In genomic region chr9:114499783-114500515, GRCm38 (mm10) we compare ENCODE assay signal across 9 mouse cellular contexts. TPM values are rescaled to one million over a fixed set of nuclear protein-coding genes. Genes with fewer than 3 reads are reported as not detected.
A peak's percentile ranks its signal among the peaks of the same experiment; 100 is the strongest.
DNase-seq lines count a peak whose midpoint lies in the region; ATAC-seq lines count a peak whose summit lies in the region.
"Had no signal": no experiment of that assay in that cellular context is flagged by ENCODE, and none has a peak within 500 bp of the region (broad histone marks: within the 10 kb centered on the region; RNA-seq: fewer than 3 reads in every experiment).

No protein-coding gene starts in this region.

- H3K4me2 ChIP-seq in forebrain, embryonic 15.5 days (replicated peaks) = no peak overlapping the region
- H3K4me2 ChIP-seq in lung, embryonic 16.5 days (ENCODE audit: low read depth, low read length) = no peak overlapping the region

- 18% methylated on average over 15 of the region's 15 CpGs for WGBS in forebrain, embryonic 10.5 days
- WGBS in forebrain, embryonic 15.5 days = 26% methylated on average over 15 of the region's 15 CpGs
- 16% methylated on average over 15 of the region's 15 CpGs for whole genome bisulfite sequencing in heart, embryonic 10.5 days
- 32% methylated on average over 15 of the region's 15 CpGs for WGBS in large intestine, adult 2 months
- 17% methylated on average over 15 of the region's 15 CpGs for whole genome bisulfite sequencing in lung, embryonic 16.5 days

- H3K27me3 ChIP-seq in forebrain, embryonic 10.5 days (ENCODE audit: poor library complexity, severe bottlenecking) = no peaks in the 10 kb centered on the region
- H3K27me3 ChIP-seq in forebrain, embryonic 15.5 days = no peaks in the 10 kb centered on the region
- H3K27me3 ChIP-seq in heart, embryonic 10.5 days (ENCODE audit: insufficient read depth, poor library complexity, severe bottlenecking) = no peaks in the 10 kb centered on the region
- H3K27me3 ChIP-seq in lung, embryonic 16.5 days (ENCODE audit: control insufficient read depth, insufficient read depth, low read depth, low read length) = peaks cover 4% of the 10 kb centered on the region; the same call in 1 of the 2 replicates

- peaks cover 10% of the 10 kb centered on the region; the same call in 1 of the 2 replicates for H3K4me1 ChIP-seq in forebrain, embryonic 10.5 days
- no peaks in the 10 kb centered on the region for H3K4me1 ChIP-seq in forebrain, embryonic 15.5 days
- peaks cover 17% of the 10 kb centered on the region for H3K4me1 ChIP-seq in heart, embryonic 10.5 days
- H3K4me1 ChIP-seq in lung, embryonic 16.5 days (replicated peaks; ENCODE audit: control insufficient read depth, insufficient read depth, low read length) = no peaks in the 10 kb centered on the region

- DNase-seq in forebrain, embryonic 10.5 days (ENCODE audit: extremely low spot score, low spot score) = peak; percentile 71
- peak; percentile 82 for DNase-seq in NIH3T3 (ENCODE audit: low read depth)
- DNase-seq in embryo, embryonic 10 days (ENCODE audit: low spot score) = peak; percentile 88
- peak; percentile 87 for DNase-seq in heart, embryonic 10.5 days (ENCODE audit: low spot score)
- peak; percentile 35 for DNase-seq in large intestine, adult 2 months (ENCODE audit: low read depth, low spot score)
- peak; percentile 3 for DNase-seq in skeletal muscle tissue, adult 2 months (ENCODE audit: low read depth, low spot score)

- H3K9ac ChIP-seq in forebrain, embryonic 15.5 days (replicated peaks) = no peak overlapping the region
- no peak overlapping the region for H3K9ac ChIP-seq in lung, embryonic 16.5 days (ENCODE audit: low read length)

- no peak overlapping the region for H3K4me3 ChIP-seq in forebrain, embryonic 10.5 days
- no peak overlapping the region for H3K4me3 ChIP-seq in forebrain, embryonic 15.5 days
- H3K4me3 ChIP-seq in heart, embryonic 10.5 days = no peak overlapping the region; the same call in 1 of the 2 replicates
- no peak overlapping the region for H3K4me3 ChIP-seq in lung, embryonic 16.5 days (ENCODE audit: low read length)

- no peaks in the 10 kb centered on the region for H3K36me3 ChIP-seq in forebrain, embryonic 10.5 days (replicated peaks)
- H3K36me3 ChIP-seq in forebrain, embryonic 15.5 days = no peaks in the 10 kb centered on the region
- no peaks in the 10 kb centered on the region for H3K36me3 ChIP-seq in heart, embryonic 10.5 days
- H3K36me3 ChIP-seq in lung, embryonic 16.5 days (ENCODE audit: control insufficient read depth, insufficient read depth, low read length) = no peaks in the 10 kb centered on the region

- H3K27ac ChIP-seq in forebrain, embryonic 10.5 days = no peak overlapping the region
- H3K27ac ChIP-seq in forebrain, embryonic 15.5 days (replicated peaks) = no peak overlapping the region
- no peak overlapping the region for H3K27ac ChIP-seq in heart, embryonic 10.5 days
- H3K27ac ChIP-seq in lung, embryonic 16.5 days (ENCODE audit: low read length) = no peak overlapping the region

- ATAC-seq in forebrain, embryonic 15.5 days (replicated peaks) = no peak
- peak; percentile 70 for ATAC-seq in lung, embryonic 16.5 days (ENCODE audit: low read depth)

- H3K9me3 ChIP-seq in forebrain, embryonic 10.5 days = no peaks in the 10 kb centered on the region
- H3K9me3 ChIP-seq in forebrain, embryonic 15.5 days = no peaks in the 10 kb centered on the region
- H3K9me3 ChIP-seq in heart, embryonic 10.5 days = no peaks in the 10 kb centered on the region
- H3K9me3 ChIP-seq in lung, embryonic 16.5 days (ENCODE audit: control insufficient read depth, low read length) = no peaks in the 10 kb centered on the region

RNA-seq across cellular contexts. Expression of gene Ccr4, which starts 4.8 kb away (rescaled TPM):
- not detected in 2 replicates for polyA plus RNA-seq in forebrain, embryonic 10.5 days (2016; fragmentation: Nextera tagmentation; extraction: Ambion mirVana)
- not detected in 2 replicates for polyA plus RNA-seq in forebrain, embryonic 15.5 days (2015; fragmentation: Nextera tagmentation; extraction: Ambion mirVana)
- not detected in 2 replicates for polyA plus RNA-seq in heart, embryonic 10.5 days (2016; fragmentation: Nextera tagmentation; extraction: Ambion mirVana)
- polyA plus RNA-seq in large intestine, adult 2 months (2012; rRNA removed) = 2.2 and 3.4 TPM in 2 replicates
- polyA plus RNA-seq in lung, embryonic 16.5 days (2015; fragmentation: Nextera tagmentation; extraction: Ambion mirVana) = 0.11 and 0.25 TPM in 2 replicates
- polyA plus RNA-seq: liver, embryonic 16.5 days had no signal

RNA-seq across cellular contexts. Expression of gene C130032M10Rik, which starts 15.5 kb away (rescaled TPM):
- polyA plus RNA-seq in forebrain, embryonic 10.5 days (2016; fragmentation: Nextera tagmentation; extraction: Ambion mirVana) = 1.0 and 1.2 TPM in 2 replicates
- polyA plus RNA-seq in forebrain, embryonic 15.5 days (2015; fragmentation: Nextera tagmentation; extraction: Ambion mirVana) = not detected in 2 replicates
- polyA plus RNA-seq in heart, embryonic 10.5 days (2016; fragmentation: Nextera tagmentation; extraction: Ambion mirVana) = 0.38 and 0.97 TPM in 2 replicates
- not detected in 2 replicates for polyA plus RNA-seq in large intestine, adult 2 months (2012; rRNA removed)
- 0.21 and 0.72 TPM in 2 replicates for polyA plus RNA-seq in lung, embryonic 16.5 days (2015; fragmentation: Nextera tagmentation; extraction: Ambion mirVana)
- polyA plus RNA-seq: liver, embryonic 16.5 days had no signal

Comparison
In these comparisons a context has a peak if more than half of its experiments do, and no peak if none do; other contexts are left out.
1. DNase-seq: peak in every context shown above with its lines; median percentile 88 in embryo, embryonic 10 days; 87 in heart, embryonic 10.5 days; 82 in NIH3T3; 71 in forebrain, embryonic 10.5 days; 35 in large intestine, adult 2 months; 3 in skeletal muscle tissue, adult 2 months.